Mouse (Mus musculus): Measurements from ENCODE around the gene Gm8947.
"Not testable (repeated sequence)": the region's sequence is repeated elsewhere in the genome, so short reads cannot be mapped to it uniquely, and the experiment has no call there.

Gm8947 gene

GRCm38 (mm10) chr1:151180167-151180566, 12.0 kb upstream of the Gm8947 start:
- no peak for DNase-seq (ENCODE audit: low spot score)

GRCm38 (mm10) chr1:151182266-151182665, 9.9 kb upstream of the Gm8947 start, which contains the start of gene Gm47985:
Gene Gm47985 (plus strand): TSS chr1:151182537.
- not testable (repeated sequence) for DNase-seq (ENCODE audit: low spot score)

GRCm38 (mm10) chr1:151186186-151186585, 6.0 kb upstream of the Gm8947 start:
- not testable (repeated sequence) for DNase-seq (ENCODE audit: low spot score)

DNA sequence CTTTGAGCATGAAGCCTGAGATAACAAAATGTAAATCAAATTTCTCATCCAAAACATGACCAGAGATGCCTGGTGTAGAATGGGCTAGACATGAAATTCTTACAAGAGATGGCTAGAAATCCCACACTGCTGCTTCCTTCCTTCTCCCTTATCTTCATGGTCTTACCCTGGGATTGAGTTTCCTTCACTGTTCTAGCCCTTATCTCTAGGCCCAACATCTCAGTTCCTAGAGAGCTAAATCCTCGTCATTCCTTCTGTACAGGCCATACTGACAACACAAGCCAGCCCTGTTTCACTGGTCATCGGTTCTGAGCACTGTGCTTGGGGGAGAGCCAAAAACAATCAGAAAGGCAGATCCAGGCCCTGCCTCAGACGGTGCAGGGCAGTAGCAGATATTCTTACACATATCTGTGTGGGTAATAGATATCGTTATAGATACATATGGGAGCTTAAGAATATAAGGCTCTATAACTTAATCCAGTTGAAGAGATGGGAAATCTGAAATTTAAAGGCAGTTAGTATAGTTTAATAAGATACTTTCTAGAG, 5.2 kb upstream of the Gm8947 start:
- DNase-seq (ENCODE audit: low spot score) = not testable (repeated sequence)

DNA sequence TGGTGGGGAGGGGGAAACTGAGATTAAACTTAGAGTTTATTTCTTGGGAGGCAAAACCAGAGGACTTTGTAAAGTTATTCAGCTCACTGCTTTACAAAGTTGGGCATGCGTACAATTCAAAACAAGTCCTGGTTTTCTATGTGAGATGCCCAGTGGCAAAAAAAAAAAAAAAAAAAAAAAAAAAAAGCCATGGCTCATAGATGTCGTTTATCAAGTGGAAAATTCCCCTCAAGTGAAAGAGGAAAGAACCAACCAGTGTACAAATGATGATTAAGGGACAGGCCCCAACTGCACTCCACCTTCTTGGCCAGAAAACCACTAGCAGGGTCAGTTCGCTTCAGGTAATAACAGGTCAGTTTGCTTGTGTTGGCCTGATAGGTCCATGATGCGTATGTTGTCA, 3.7 kb upstream of the Gm8947 start:
- DNase-seq (ENCODE audit: low spot score) = no peak

DNA sequence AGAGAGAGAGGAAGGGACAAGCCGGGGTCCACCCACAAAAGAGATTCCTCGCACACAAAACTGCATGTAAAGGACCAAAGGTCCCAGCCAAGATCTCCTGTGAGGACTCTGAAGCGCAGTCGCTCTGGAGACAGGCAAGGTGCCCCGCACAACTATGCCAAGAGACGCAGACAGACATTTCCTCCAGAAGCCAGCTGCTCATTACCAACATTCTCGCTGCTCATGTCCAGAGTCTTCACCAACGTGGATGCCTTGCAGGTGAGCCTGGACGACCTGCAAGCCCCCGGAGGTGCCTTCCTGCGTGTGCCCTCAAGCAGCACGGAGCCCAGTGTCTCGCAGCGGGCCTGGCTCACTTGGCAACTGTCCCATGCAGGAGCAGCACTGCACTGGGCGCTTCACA, 563 bp downstream of the Gm8947 start:
- DNase-seq (ENCODE audit: low spot score) = not testable (repeated sequence)

DNA sequence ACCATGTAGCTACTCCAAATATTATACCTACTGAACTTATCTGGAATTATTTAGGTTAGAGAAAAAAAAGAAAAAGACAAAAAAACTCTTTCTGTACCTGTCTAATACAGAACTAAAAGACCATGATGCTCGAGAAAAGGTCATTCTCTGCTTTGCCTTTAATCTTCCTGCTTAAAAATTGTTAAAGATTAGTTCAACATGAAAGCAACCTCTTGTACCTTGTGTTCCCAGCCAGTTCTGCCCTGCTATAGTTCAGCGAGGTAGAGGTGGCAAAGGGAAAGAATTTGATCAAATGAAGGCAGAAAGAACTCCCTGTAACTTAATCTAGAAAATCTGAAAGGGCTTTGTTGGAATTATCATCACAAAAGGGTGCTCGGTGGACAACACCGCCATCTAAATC, 3.8 kb downstream of the Gm8947 start:
- not testable (repeated sequence) for DNase-seq (ENCODE audit: low spot score)

- DNase-seq (ENCODE audit: low spot score) = not testable (repeated sequence)
These were observed 4.5 kb downstream of the Gm8947 start for GRCm38 (mm10) chr1:151196690-151197089.

DNA sequence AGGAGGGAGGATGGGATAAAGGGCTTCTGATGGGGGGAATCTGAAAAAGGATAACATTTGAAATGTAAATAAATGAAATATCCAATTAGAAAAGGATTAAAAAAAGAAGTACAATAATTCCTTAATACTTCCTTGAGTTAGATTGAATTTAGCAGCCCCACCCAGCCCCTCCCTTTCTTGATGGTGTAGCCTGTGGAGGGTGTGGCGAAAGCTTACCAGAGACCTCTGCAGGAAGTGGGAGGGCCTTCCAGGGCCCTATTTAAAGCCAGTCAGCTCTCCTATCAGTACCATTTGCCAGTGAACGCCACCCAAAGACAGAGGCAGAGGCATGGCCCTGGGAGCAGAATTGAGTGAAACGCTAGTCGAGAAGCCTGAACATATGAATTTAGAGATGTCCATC, 5.9 kb downstream of the Gm8947 start, which contains the start of gene Gm47995:
Gene Gm47995, plus strand, starts transcription at position 329 of the 400 bp plus-strand sequence.
- DNase-seq (ENCODE audit: low spot score) = not testable (repeated sequence)

GRCm38 (mm10) chr1:151200620-151201019, 8.4 kb downstream of the Gm8947 start:
- DNase-seq (ENCODE audit: low spot score) = not testable (repeated sequence)

- DNase-seq (ENCODE audit: low spot score) = not testable (repeated sequence)
These were observed 10.6 kb downstream of the Gm8947 start for GRCm38 (mm10) chr1:151202771-151203170.

- not testable (repeated sequence) for DNase-seq (ENCODE audit: low spot score)
These were observed 11.6 kb downstream of the Gm8947 start, which contains the start of gene 3110040M04Rik for GRCm38 (mm10) chr1:151203818-151204217. Gene 3110040M04Rik (plus strand): TSS chr1:151204121.

GRCm38 (mm10) chr1:151208493-151208892, 16.3 kb downstream of the Gm8947 start:
- DNase-seq (ENCODE audit: low spot score) = not testable (repeated sequence)

GRCm38 (mm10) chr1:151208944-151209343, 16.8 kb downstream of the Gm8947 start:
- not testable (repeated sequence) for DNase-seq (ENCODE audit: low spot score)

GRCm38 (mm10) chr1:151209824-151210355, 17.7 kb downstream of the Gm8947 start, which contains the start of gene Gm47996:
Gene Gm47996 (plus strand): TSS chr1:151210131.
- DNase-seq (ENCODE audit: low spot score) = not testable (repeated sequence)

DNA sequence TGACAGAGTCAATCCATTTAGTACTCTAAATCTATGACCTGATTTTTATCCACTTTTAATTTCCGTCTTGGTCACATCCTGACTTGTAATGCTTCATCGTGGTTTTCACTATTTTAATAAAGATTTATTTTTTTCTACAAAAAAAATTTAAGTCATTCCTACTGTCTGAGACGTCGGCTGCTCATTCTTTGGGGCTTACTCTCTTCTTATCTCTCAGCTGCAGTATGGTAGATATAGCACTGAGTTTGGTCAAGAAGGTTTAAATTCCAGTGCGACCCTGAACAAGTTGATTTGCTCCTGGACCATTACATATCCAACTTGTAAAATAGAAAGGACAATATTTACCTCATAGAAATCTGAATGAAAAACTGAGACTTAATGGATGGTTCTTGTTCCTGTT, 19.5 kb downstream of the Gm8947 start:
- not testable (repeated sequence) for DNase-seq (ENCODE audit: low spot score)

DNA sequence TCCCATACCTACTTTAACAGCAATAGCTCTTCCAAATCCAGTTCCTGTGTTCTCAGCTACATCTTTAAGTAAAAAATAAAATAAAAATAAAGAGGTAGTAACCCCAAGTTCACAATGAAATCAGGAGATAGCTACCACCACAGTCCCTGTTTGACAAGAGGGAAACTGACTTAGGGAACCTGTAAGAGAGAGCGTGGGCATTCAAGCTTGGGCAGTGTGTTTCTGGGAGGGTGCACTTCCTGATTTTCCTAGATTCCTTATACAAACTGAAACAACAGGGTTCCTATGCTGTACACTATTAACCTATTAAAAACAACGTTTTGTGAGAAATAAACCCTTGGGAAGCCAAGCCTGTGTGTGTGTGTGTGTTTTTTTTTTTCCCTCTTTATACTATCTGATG, 22.7 kb downstream of the Gm8947 start:
- no peak for DNase-seq (ENCODE audit: low spot score)

DNA sequence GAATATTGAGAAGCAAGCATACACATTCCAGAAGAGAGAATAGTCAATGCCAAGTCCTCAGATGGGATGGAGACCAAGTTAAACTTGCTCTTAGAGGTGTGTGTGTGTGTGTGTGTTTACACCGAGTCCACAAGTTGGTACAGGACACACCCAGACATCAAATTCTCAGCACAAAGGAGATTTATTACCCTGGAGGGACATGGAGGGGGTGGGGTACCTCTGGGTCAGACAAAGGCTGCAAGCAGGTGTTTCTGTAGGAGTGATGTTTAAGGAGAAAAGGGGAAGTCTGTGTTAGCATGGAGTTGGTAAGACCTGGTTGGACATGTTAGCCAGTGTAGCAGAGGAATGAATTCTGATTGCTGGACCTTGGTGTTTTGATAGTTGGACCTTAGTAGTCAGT, 23.8 kb downstream of the Gm8947 start:
- DNase-seq (ENCODE audit: low spot score) = no peak

DNA sequence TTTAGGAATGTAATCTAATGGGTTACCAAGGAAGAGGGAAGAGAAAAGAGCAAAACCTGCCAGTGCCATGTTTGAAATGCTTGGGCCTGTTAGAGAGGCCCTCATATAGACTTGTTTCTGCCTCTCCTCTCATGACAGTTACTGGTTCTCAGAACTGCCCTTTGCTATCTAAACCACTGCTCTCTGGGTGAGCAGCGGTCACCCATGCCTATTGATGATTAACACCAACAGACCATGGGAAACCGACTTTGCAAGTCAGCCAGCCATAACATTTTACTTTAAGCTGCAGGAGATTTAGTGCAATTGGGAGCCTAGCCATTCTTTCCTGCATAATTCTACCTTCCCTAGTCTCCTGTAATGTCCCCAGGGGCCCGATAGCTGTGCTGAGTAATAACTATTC, 24.2 kb downstream of the Gm8947 start:
- no peak for DNase-seq (ENCODE audit: low spot score)

DNA sequence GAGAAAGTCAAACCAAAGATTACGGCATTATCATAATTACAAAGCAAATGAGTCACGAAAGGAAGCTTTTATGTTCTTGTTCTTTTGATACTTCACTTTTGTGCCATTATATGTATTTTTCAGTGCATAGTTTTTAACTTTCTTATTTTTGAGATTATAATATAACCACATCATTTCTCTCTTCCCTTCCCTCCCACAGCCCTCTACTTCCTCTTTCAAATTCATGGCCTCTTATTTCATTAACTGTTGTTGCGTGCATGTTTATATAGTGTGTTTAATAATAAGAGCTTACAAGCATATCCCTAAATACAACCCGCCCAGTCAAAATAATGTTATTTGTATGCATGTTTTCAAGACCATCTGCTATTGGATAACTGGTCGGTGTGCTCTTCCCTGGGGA, 26.9 kb downstream of the Gm8947 start:
- DNase-seq (ENCODE audit: low spot score) = no peak

DNA sequence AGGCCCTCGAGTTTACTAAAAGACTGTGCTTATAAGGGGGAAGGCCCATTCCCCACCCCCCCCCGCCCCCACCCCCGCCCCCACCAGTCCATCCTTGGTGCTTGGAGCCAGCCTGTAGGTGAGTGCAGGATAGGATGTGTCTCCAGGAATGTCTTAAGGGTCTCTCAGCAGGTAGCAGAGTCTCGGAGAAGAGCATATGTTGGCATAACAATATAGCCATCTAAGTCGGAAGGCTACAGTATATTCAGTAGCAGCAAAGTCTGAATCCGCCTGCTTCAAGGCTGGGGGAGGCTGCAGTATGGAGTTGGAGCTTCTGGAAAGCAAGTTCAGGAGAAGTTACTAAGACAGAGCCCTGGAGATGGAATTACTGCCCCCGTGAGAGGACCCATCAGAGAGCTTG, 27.9 kb downstream of the Gm8947 start:
- no peak for DNase-seq (ENCODE audit: low spot score)

DNA sequence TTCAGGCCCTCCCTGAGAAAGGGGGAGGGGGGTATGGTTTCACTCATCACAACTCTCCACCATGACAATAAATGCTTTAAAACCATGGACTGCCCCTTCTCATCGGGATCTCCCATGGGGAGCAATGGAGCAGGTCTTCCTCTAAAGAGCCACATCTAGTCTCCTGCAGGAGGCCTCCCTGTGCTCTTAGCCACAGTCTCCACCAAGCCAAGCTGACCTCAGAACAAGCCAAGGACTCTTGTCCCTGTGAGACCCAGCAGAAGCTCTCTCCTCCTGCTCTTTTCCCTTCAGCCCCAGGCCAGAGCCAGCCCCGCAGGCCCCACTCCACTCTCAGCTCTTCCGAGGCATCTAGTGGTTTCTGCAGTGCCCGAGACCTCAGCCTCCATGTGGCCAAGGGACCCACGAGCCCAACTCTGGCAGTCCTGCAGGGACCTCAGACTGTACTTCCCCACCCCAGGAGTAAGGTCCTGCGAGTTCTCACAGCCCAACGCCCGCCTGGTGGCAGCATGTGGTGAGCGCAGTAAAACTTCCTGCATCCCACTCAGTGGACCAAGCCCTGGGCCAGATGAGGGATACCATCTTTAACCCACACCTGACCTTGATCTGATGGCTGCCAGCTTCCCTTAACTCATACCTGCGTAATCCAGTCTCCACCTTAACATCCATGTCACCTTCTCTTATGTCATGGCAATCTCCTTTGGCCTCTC, 30.5 kb downstream of the Gm8947 start:
- no peak for DNase-seq (ENCODE audit: low spot score)

- no peak for DNase-seq (ENCODE audit: low spot score)
These were observed 31.2 kb downstream of the Gm8947 start for GRCm38 (mm10) chr1:151223377-151223776.

Data from MN1 (cell line).